Mouse (Mus musculus): ENCODE measurements around the gene Wfdc17.

- no peak for TF ChIP-seq JUND (IDR thresholded peaks at IDR 0.05; ENCODE audit: low read depth, low read length)
- TF ChIP-seq CTCF (IDR thresholded peaks at IDR 0.05 in 2 of 3, conservative IDR thresholded peaks at IDR 0.05 in 1 of 3; ENCODE audit: control insufficient read depth in 1 of 3, insufficient read depth in 1 of 3, low read depth in 2 of 3, low read length in 3 of 3, poor library complexity in 1 of 3, severe bottlenecking in 1 of 3): no peak
- no peak for TF ChIP-seq RCOR1 (IDR thresholded peaks at IDR 0.05; ENCODE audit: low read depth, low read length)
- no peak for TF ChIP-seq POLR2A (IDR thresholded peaks at IDR 0.05; ENCODE audit: control insufficient read depth in 1 of 2, insufficient read depth in 1 of 2, low read depth in 1 of 2, low read length in 2 of 2, poor library complexity in 1 of 2)
- no peak for TF ChIP-seq RAD21 (IDR thresholded peaks at IDR 0.05; ENCODE audit: low read depth, low read length)
- TF ChIP-seq MYC (IDR thresholded peaks at IDR 0.05; ENCODE audit: low read depth, low read length): no peak
- no peak for TF ChIP-seq MAFK (IDR thresholded peaks at IDR 0.05; ENCODE audit: borderline replicate concordance, low read depth, low read length)
- no peak for TF ChIP-seq EP300 (IDR thresholded peaks at IDR 0.05; ENCODE audit: low read depth in 1 of 2, low read length in 2 of 2)
- no peak for TF ChIP-seq GATA1 (IDR thresholded peaks at IDR 0.05; ENCODE audit: low read depth, low read length)
- no peak for TF ChIP-seq NELFE (IDR thresholded peaks at IDR 0.05; ENCODE audit: low read depth, low read length)
- no peak for TF ChIP-seq ETS1 (IDR thresholded peaks at IDR 0.05; ENCODE audit: low read depth, low read length)
These were observed 32.0 kb upstream of the Wfdc17 start for GRCm38 (mm10) chr11:83671743-83672142.
